Mouse (Mus musculus) embryo, embryonic 9.5 days (tissue): Measurements from ENCODE around the gene Wasf2.
A peak's percentile ranks its signal among the peaks of the same experiment; 100 is the strongest.

Experiments used
- DNase-seq: peaks from one replicate; pipeline ENCODE4 v3.0.0-alpha.2; 2017; ENCODE audit errors: extremely low spot score

Wasf2 gene

DNA sequence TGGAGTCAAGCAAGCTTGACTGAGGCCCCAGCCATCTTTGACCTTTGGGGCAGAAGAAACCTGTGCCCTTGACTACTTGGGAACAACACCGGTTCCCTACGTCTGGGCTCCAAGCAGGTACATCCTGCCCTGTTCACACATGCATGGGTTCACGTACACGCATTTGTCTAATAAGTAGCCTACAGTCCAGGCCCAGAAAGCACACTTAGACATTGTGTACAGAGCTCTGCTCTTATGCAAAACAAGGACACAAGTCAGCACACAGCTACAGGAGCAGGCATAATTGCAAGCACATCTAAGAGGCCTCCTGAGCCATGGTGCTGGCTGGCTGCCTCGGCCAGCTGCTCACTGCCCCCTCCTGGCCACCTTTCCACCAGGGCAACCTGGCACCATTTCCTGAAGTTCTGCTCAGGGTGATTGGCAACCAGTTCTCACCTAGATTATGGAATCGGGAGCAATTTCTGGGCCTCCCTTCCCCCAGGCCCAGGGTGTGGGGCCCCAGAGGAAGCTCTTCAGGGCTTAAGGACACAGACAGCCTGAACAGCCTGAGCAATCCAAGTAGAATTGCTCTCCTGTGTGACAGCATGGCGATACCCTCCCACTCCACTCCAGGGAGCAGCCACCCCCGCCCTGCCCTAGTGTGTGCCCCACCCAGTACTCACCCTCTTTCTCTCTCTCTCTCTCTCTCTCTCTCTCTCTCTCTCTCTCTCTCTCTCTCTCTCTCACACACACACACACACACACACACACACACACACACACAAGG, 70.9 kb downstream of the Wasf2 start:
- no peak for DNase-seq

DNA sequence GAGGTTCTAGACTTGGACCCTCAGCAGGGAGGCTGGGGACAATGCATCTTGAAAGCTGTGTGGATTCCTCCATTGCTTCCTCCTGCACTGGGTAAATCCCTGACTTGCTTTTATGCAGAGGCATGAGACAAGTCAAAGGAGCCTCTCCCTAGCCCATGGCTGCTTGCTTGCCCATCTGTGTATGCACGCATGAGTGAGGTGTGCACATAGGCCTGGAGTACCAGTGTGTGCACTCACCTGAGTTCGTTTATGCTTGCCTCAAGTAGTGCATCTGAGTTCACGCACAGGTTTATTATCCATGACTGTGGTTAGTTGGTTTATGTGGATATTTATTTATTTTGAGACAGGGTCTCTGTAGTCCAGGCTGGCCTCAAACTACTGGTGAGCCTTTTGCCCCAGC, 71.9 kb downstream of the Wasf2 start:
- DNase-seq = no peak

- DNase-seq = no peak
Measured at GRCm38 (mm10) chr4:133203591-133203990, 73.3 kb downstream of the Wasf2 start.

DNA sequence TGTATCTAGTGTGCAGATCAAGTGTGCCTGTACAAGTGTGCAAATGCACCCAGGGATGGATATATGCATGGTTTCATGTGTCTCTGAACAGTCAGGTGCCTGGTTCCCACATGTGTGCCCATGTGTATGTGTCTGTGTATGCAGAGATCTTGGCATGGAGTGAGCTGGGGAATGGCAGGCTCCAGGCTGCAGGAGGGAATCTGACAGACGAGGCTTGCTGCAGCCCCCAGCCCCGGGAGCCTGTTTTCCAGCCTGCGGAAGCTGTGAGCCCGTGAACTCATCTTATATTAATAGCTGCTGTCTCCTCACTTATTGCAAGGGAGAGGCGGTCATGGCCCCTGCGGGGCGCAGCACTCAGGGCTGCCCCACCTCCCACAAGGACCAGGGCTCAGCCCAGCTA, 74.1 kb downstream of the Wasf2 start:
- no peak for DNase-seq

DNA sequence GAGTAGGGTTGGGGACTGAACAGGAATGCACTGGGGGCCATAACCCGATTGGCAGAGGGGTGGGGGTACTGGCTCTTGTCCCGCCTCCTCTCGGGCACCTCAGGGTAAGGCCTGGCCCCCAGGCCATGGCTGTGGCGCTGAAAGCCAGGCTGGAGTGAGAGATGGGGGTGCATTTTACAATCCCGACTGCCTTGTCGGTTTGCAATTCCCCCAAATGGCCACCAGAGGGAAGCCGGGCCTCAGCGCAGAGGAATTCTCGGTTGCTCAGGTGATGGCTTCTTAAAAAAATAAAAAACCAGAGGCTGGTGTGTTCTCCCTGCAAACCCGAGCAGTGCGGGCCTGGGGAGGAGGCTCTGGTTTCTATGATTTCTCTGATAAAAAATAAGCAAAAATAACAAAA, 79.1 kb downstream of the Wasf2 start:
- no peak for DNase-seq

DNA sequence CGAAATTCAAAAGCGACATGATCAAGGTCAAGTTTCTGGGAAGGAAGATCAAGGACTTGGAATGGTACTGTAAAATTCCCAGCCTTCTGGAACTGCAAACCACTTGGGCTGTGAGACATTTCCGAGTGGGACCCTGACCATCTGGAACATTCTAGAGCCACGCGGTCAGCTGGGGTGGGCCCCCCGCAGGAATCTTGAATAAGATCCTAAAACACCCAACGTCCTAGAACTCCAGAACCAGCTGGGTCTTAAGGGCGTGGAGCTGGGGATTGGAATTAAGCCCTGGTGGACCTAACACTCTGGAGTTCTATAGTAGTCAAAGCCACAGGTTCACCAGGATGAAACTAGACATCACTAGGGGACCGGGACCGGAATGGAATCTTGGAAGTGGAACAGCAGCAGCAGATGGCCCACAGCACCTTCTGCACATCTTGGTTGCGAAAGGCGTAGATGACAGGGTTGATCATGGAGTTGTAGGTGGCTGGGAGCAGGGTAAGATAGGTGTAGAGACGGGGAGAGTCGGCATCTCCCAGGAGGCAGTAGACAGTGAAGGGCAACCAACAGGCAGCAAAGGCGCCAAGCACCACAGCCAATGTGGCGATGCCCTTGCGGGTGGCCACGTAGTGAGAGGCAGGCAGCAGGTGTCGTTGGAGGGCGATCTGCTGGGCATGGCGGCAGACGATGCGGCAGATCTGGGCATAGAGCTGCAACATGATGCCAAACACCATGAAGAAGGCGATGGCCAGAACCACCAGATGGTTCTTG, 79.9 kb downstream of the Wasf2 start:
- no peak for DNase-seq

DNA sequence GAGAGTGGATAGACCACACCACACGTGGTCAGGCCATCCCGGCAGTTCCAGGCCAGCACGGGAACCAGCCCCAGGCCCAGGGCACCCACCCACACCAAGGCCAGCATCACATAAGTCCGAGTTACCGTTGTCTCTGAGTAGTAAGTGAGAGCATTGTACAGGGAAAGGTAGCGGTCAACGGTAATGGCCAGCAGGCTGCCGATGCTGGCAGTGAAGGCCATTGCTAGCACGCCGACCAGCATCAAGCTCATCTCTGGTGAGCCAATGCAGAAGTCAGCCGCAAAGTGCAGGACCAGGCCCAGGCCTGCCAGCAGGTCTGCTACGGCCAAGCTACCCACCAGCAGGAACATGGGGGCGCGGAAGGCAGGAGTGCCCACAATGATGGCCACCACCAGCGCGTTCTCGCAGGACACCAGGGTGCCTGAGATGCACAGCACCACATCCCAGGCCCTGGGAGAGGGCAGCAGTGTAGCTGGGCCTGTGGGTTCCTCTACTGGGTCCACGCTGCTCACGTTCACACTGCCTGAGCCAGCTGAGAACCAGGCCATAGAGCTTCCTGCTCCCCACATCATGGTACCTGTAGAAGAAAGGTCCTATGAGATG, 80.6 kb downstream of the Wasf2 start:
- no peak for DNase-seq

- DNase-seq = no peak
Measured at GRCm38 (mm10) chr4:133211751-133212561, 81.7 kb downstream of the Wasf2 start, which contains the start of the genes Cd164l2 and Gpr3. Cd164l2 (plus strand) TSS chr4:133212131. Gpr3 (minus strand) TSS chr4:133212536.

DNA sequence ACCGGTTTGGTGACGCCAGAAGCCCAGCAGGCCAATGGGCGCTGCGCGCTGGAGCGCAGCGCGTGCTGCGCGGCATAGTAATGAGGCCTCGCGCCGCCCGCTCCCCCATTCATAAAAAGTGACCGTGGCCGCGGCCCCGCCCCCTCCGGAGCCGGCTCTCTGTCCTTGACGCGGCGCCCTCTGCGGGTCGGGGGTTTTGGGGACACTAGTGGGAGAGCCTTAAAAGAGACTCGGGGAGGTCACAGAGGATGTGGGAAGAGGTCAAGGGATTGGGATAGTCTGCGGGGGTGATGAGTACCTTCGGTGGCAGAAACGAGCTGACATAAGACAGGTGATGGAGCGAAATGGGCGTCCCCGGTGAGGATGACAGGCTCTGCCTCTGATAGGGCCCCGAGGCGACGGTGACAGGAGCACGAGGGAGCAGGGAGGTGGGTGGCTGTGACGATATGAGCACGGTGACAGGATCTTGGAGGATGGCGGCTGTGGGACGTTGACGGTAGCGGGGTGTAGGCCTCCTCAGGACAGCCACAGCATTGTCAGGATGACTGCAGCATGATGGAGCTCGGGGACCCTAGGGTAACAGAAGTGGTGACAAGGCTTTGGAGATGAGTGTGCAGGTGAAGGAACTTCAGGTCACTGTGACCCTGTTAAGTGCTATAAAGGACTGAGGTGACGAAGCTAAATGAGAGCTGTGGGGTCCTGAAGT, 82.4 kb downstream of the Wasf2 start:
- DNase-seq = peak; percentile 84

- DNase-seq = no peak
Measured at GRCm38 (mm10) chr4:133213268-133213590, 82.9 kb downstream of the Wasf2 start.

GRCm38 (mm10) chr4:133213661-133214060, 83.4 kb downstream of the Wasf2 start:
- no peak for DNase-seq

DNA sequence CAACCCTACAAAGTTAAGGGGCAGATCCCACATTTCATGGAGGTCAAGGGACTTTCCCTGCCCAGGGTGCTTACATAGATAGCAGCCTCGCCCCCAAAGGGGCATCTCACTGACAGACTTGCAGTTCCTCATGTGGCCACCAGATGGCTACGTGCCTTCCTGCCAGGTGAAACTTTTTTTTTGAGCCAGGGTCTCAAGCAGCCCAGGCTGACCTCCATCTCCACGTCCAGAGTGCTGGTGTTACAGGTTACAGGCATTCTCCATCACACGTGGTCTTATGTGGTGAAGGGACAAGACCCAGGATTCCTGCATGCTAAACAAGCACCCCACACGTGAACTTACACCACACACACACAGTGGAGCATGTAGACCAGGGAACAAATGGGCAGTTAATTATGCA, 87.3 kb downstream of the Wasf2 start:
- peak; percentile 75 for DNase-seq

DNA sequence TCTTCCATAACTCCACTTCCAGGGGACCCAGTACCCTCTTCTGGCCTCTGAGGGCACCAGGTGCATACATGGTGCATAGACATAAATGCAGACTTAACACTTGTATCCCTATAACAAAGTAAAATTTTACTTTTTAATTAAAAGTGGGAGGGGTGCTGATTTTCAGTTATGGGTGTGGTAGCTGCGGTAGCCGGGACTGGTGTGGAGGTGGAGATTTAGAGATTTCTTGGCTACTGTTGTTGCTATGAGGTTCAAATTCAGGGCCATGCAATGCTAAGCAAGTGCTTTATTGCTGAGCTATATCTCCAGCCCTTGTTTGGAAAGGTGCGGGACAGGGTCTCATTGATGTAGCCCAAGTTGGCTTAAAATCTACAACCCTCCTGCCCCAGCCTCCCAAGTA, 88.4 kb downstream of the Wasf2 start:
- no peak for DNase-seq

DNA sequence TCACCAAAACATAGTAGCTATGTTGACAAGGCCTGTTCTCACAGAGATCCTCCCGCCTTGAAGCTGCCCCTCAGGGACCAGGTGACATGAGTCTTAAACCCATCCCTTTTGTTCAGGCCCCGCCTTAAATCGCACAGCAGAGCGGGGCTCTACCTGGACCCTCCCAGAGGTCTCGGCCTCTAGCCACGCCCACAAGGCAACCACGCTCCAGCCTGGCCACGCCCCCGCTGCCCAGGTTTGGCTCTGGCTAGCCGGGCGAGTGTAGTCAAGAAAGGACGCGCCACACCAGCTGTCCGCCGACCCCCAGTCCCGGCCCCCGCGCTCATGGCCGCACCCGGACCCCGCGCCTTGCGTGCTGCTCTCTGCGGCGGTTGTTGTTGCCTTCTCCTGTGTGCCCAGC, 90.4 kb downstream of the Wasf2 start:
- no peak for DNase-seq

DNA sequence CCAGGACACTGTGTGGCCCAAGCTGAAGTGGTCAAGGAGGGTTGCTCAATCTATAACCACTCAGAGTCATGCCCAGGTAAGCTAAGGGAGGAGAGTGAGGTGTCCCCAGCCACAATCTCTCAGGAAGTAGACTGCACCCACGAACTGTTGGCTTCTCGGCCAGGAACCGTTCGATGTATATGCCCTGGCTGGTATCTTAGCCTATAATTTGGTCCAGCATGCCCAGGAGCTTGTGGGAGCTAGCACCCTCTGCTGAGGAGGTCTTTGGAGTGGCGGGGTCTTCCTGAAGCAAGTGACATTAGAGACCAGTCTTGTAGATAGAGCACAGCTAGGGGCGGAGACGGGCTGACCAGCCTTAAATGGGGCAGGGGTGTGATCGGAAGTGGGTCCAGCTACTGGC, 91.4 kb downstream of the Wasf2 start:
- DNase-seq = no peak

DNA sequence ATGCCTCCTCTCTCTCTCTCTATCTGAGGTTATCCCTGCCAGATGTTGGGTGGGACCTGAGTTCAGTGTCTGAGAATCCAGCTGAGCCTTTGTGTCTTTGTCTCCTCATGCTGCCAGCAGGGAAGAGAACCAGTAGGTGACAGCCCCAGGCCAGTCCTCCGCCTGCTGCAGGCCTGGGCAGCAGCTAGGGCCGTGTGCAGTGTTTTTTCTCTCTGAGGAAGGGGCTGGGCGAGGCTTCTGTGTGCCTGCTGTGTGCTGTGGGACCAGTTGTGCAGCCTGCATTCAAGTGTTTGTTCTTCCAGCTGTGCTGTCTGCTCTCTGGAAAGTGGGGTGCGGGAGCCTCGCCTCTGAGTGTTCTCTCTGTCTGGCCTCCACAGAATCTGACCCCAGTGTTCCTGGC, 93.6 kb downstream of the Wasf2 start:
- no peak for DNase-seq

DNA sequence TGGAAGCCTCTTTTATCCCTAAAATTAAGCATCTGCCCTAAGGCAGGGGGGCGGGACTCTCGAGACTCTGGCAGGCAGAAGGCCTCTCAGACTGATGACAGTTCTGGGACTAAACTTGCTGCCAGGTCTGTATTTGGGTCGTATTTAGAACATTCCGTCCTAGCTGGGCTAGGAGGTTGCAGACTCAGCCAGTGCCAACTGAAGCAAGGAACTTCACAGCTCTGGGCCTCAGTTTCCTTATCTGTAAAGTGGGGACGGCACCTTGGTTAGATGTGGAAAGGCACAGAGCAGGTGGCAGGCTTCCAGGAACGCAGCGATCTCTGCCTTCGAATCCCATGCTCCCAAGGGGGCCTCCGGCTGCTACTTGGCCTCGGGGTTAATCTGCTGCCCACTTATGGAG, 95.8 kb downstream of the Wasf2 start:
- no peak for DNase-seq

DNA sequence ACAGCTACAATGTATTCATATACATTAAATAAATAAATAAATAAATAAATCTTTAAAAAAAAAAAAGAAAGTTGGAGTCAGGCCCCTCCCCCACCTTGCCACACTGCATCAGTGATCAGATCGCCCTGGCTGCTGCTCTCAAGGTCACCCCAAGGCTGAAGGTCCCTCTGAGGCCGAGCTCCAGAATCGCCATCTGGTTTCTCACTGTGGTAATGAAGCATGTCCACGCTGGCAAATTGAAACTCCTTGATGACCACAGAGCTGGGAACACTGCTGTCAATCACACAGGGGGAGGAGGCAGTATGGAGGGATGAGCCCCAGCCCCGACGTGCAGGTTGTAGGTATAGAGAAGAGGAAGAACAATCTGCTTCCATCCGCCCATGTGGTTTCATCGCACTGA, 97.3 kb downstream of the Wasf2 start:
- DNase-seq = no peak

DNA sequence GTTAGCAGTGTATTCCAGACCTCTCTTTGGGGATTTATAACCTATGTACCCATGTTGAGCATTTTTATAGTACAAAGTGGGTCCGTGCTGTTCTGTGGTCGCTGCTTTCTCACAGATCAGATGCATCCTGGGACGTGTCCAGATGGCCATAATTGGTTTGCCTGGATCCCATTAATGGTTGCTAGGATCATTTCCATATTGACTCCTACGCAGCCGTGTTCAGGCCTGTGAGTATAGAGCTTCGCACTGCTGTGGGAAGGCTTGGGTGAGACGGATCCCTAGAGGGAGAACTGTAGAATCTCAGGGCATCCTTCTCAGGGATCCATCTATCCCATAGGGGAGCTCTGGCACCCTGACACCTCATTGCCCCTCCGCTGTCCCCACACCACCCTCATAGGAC, 99.3 kb downstream of the Wasf2 start:
- DNase-seq = no peak

DNA sequence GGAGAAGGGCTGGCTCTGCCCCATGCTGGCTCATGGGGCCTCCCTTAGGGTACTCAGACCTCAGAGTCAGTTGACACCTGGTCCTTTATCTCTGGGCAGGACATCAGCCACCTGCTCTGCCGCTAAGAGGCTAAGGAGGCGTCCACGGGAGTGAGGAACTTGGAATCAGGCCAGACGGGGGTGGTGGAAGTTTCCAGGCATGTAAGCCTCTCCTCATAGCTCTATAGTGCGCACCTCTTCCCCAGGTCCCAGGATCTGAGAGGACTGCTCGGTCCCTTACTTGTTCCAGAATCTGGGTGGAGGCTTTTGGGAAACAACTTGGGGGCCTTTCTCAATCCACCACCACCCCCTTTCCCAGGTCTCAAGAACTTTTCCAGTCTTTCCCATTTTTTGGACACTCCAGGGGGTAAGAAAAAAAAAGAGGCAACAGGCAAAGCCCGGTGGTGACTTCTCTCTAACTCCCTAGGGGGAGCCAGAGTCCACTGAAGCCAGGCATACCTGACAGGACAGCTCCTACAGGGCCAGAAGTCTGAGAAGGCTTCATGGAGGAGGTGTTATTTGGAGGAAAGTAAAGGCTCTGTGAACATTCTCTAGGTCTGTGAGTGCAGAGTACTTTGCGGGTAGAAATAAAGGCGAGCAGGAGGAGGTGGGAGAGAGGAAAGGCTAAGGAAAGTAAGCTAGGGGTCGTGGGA, 103.1 kb downstream of the Wasf2 start:
- peak; percentile 29 for DNase-seq

DNA sequence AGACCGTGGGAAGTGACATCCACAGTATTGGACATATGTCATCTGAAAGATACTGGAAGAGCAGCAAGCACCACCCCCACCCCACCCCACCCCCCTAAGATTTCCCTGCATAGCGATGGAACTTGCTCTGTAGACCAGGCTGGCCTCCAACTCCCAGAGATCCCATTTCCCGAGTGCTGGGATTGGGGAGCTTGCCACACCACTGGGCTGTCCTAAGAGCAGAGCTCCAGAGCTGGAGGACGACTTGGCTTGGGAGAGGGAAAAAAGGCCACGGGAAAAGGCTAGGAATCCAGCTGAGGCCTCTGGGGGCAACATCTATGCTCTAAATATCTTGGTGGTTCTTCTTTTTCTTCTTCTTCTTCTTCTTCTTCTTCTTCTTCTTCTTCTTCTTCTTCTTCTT, 104.5 kb downstream of the Wasf2 start:
- DNase-seq = no peak
